Mouse (Mus musculus): ENCODE results near the gene Atp1a2.

Gene Atp1a2

GRCm38 (mm10) chr1:172297611-172298537 is at the start of gene Atp1a2:
Gene Atp1a2 (minus strand): TSS chr1:172298064.
- DNase-seq (ENCODE audit: low read depth, low spot score): no peak

- DNase-seq (ENCODE audit: low read depth, low spot score): no peak
These were observed 49.5 kb upstream of the Atp1a2 start for GRCm38 (mm10) chr1:172347382-172347781.

GRCm38 (mm10) chr1:172346707-172347106 is 48.8 kb upstream of the Atp1a2 start:
- no peak for DNase-seq (ENCODE audit: low read depth, low spot score)

GRCm38 (mm10) chr1:172344820-172345219 is 47.0 kb upstream of the Atp1a2 start:
- DNase-seq (ENCODE audit: low read depth, low spot score): no peak

- no peak for DNase-seq (ENCODE audit: low read depth, low spot score)
These were observed 46.0 kb upstream of the Atp1a2 start for GRCm38 (mm10) chr1:172343914-172344313.

GRCm38 (mm10) chr1:172342729-172343128 is 44.9 kb upstream of the Atp1a2 start:
- DNase-seq (ENCODE audit: low read depth, low spot score): no peak

- DNase-seq (ENCODE audit: low read depth, low spot score): no peak
These were observed 43.5 kb upstream of the Atp1a2 start for GRCm38 (mm10) chr1:172341386-172341785.

GRCm38 (mm10) chr1:172340729-172341321 is 43.0 kb upstream of the Atp1a2 start, which contains the start of gene Kcnj10:
Gene Kcnj10 (plus strand): TSS chr1:172341210.
- peak; percentile 69 for DNase-seq (ENCODE audit: low read depth, low spot score)

- no peak for DNase-seq (ENCODE audit: low read depth, low spot score)
These were observed 39.7 kb upstream of the Atp1a2 start for GRCm38 (mm10) chr1:172337411-172338185.

GRCm38 (mm10) chr1:172335804-172336203 is 37.9 kb upstream of the Atp1a2 start:
- no peak for DNase-seq (ENCODE audit: low read depth, low spot score)

GRCm38 (mm10) chr1:172333512-172333911 is 35.6 kb upstream of the Atp1a2 start:
- DNase-seq (ENCODE audit: low read depth, low spot score): no peak

GRCm38 (mm10) chr1:172332925-172333324 is 35.1 kb upstream of the Atp1a2 start:
- DNase-seq (ENCODE audit: low read depth, low spot score): no peak

GRCm38 (mm10) chr1:172331422-172331947 is 33.6 kb upstream of the Atp1a2 start:
- DNase-seq (ENCODE audit: low read depth, low spot score): no peak

- DNase-seq (ENCODE audit: low read depth, low spot score): no peak
These were observed 31.8 kb upstream of the Atp1a2 start for GRCm38 (mm10) chr1:172329616-172330015.

GRCm38 (mm10) chr1:172329131-172329530 is 31.3 kb upstream of the Atp1a2 start, which contains the start of gene Kcnj9:
Gene Kcnj9 (minus strand): TSS chr1:172329318.
- DNase-seq (ENCODE audit: low read depth, low spot score): no peak

GRCm38 (mm10) chr1:172328461-172328860 is 30.6 kb upstream of the Atp1a2 start:
- DNase-seq (ENCODE audit: low read depth, low spot score): no peak

GRCm38 (mm10) chr1:172328041-172328440 is 30.2 kb upstream of the Atp1a2 start:
- DNase-seq (ENCODE audit: low read depth, low spot score): no peak

GRCm38 (mm10) chr1:172327206-172328001 is 29.5 kb upstream of the Atp1a2 start:
- no peak for DNase-seq (ENCODE audit: low read depth, low spot score)

GRCm38 (mm10) chr1:172326684-172327083 is 28.8 kb upstream of the Atp1a2 start:
- no peak for DNase-seq (ENCODE audit: low read depth, low spot score)

- peak; percentile 64 for DNase-seq (ENCODE audit: low read depth, low spot score)
These were observed 28.0 kb upstream of the Atp1a2 start for GRCm38 (mm10) chr1:172325680-172326535.
